Mouse (Mus musculus) adrenal gland, adult 8-10 months (tissue): ENCODE results near the gene Vmn1r36. TPM values are rescaled to one million over a fixed set of nuclear protein-coding genes. Genes with fewer than 3 reads are reported as not detected.
"Not testable (repeated sequence)": the region's sequence is repeated elsewhere in the genome, so short reads cannot be mapped to it uniquely, and the experiment has no call there.

Experiments used
- DNase-seq: peaks from one replicate; pipeline ENCODE4 v3.0.0; 2022
- total RNA-seq, 4 experiments: library from RNA; stranded (reverse); gene quantifications; 2 replicates each; pipeline ENCODE4 v1.2.4; 2022

Gene Vmn1r36
- not detected for total RNA-seq

DNA sequence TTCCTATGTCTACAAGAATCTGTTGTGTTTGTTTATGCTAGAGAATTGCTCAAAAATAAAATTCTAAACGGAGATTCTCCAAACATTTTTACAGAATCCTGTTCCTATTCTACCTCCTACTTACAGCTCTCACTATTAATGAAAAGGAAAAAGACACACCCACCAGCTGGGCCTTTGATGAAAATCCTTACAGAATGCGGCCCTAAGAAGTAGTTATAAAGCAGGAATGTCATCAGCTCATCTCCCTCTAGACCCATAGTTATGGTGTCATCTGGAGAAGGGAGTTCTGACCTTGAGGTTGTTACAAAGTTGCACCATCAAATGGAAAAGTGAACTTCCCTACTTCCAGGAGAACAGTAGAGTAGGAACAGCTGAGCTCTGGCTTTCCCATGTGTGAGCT, at the start of gene Vmn1r36:
TSS of gene Vmn1r36 (minus strand) at position 101 of the 400 bp plus-strand sequence.
- DNase-seq, result not testable (repeated sequence)

GRCm38 (mm10) chr6:66729082-66729481, 10.1 kb upstream of the Vmn1r36 start, which contains the start of gene Vmn1r37:
Gene Vmn1r37, plus strand, starts transcription at chr6:66729382.
- not testable (repeated sequence) for DNase-seq

DNA sequence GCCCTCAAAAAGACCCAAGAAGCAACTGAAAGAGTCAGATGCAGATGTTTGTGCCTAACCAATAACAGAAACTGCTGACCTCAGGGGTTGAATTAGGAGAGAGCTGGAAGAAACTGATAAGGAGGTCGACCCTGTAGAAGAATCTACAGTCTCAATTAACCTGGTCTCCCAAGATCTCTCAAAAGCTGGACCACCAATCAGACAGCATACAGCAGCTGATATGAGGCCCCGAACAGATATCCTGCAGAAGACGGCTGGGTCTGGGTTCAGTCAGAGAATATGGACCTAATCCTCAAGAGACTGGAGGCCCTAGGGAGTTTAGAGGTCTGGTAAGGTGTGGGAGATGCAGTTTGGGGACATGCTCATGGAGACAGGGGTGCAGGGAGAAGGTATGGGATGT, 5.1 kb downstream of the Vmn1r36 start:
- no peak for DNase-seq

GRCm38 (mm10) chr6:66708901-66709300, 10.1 kb downstream of the Vmn1r36 start:
- no peak for DNase-seq

- no peak for DNase-seq
Observed at GRCm38 (mm10) chr6:66685806-66686205, 33.2 kb downstream of the Vmn1r36 start, which contains the start of gene Vmn1r35. Gene Vmn1r35, minus strand, starts transcription at chr6:66685906.

Other genes with a start within 250 kb of the Vmn1r36 start
- 1 to 10 TPM; 4.9 to 6.1 (median 5.2) TPM for gene Mad2l1, start 183.8 kb downstream of the Vmn1r36 start, total RNA-seq
- not detected for gene Vmn1r32, start 159.1 kb downstream of the Vmn1r36 start, total RNA-seq
- not detected for gene Vmn1r33, start 100.9 kb downstream of the Vmn1r36 start, total RNA-seq
- not detected for gene Vmn1r34, start 75.3 kb downstream of the Vmn1r36 start, total RNA-seq
- gene Vmn1r35, start 33.3 kb downstream of the Vmn1r36 start, total RNA-seq, result not detected
- not detected for gene Vmn1r37, start 10.2 kb upstream of the Vmn1r36 start, total RNA-seq
- not detected for gene Vmn1r38, start 63.5 kb upstream of the Vmn1r36 start, total RNA-seq
- gene Vmn1r39, start 91.4 kb upstream of the Vmn1r36 start, total RNA-seq, result not detected
- 10 to 100 TPM; 53.7 to 69.5 (median 59.3) TPM for gene Gng12, start 177.2 kb upstream of the Vmn1r36 start, total RNA-seq